In genomic region chr6:88840211-88840610, GRCm38 (mm10) we compare ENCODE assay signal across 11 mouse cellular contexts. TPM values are rescaled to one million over a fixed set of nuclear protein-coding genes. Genes with fewer than 3 reads are reported as not detected.
DNase-seq lines count a peak whose midpoint lies in the region; ATAC-seq lines count a peak whose summit lies in the region.
"Had no signal": no experiment of that assay in that cellular context is flagged by ENCODE, and none has a peak within 500 bp of the region (broad histone marks: within the 10 kb centered on the region; RNA-seq: fewer than 3 reads in every experiment).

No protein-coding gene starts in this region.

- H3K27me3 ChIP-seq in heart, embryonic 13.5 days (replicated peaks): no peaks in the 10 kb centered on the region
- H3K27me3 ChIP-seq in neural tube, embryonic 12.5 days (replicated peaks): no peaks in the 10 kb centered on the region
- H3K27me3 ChIP-seq in limb, embryonic 13.5 days: no peaks in the 10 kb centered on the region
- no peaks in the 10 kb centered on the region for H3K27me3 ChIP-seq in neural tube, embryonic 15.5 days (replicated peaks)

- H3K4me2 ChIP-seq in heart, embryonic 13.5 days: peak overlapping the region; percentile 85
- H3K4me2 ChIP-seq in neural tube, embryonic 12.5 days (replicated peaks): peak overlapping the region; percentile 84; the same call in 1 of the 2 replicates
- peak overlapping the region; percentile 89; the same call in 1 of the 2 replicates for H3K4me2 ChIP-seq in limb, embryonic 13.5 days (replicated peaks)
- H3K4me2 ChIP-seq in neural tube, embryonic 15.5 days: peak overlapping the region; percentile 82

- H3K4me3 ChIP-seq in heart, embryonic 13.5 days: peak overlapping the region; percentile 95
- H3K4me3 ChIP-seq in neural tube, embryonic 12.5 days: no peak overlapping the region
- H3K4me3 ChIP-seq in limb, embryonic 13.5 days: peak overlapping the region; percentile 82; the same call in 1 of the 2 replicates
- H3K4me3 ChIP-seq in neural tube, embryonic 15.5 days (replicated peaks): no peak overlapping the region

- peaks cover 28% of the 10 kb centered on the region for H3K4me1 ChIP-seq in heart, embryonic 13.5 days
- H3K4me1 ChIP-seq in neural tube, embryonic 12.5 days: peaks cover 23% of the 10 kb centered on the region
- peaks cover 27% of the 10 kb centered on the region for H3K4me1 ChIP-seq in limb, embryonic 13.5 days
- peaks cover 38% of the 10 kb centered on the region for H3K4me1 ChIP-seq in neural tube, embryonic 15.5 days

- ATAC-seq in heart, embryonic 13.5 days (ENCODE audit: extremely low read depth, insufficient number of reproducible peaks, low FRiP score, low TSS enrichment): no peak
- ATAC-seq in neural tube, embryonic 12.5 days (ENCODE audit: low FRiP score, low read depth): no peak
- no peak for ATAC-seq in limb, embryonic 13.5 days (ENCODE audit: low FRiP score, low read depth)
- no peak for ATAC-seq in neural tube, embryonic 15.5 days (ENCODE audit: low FRiP score)

- no peak overlapping the region for H3K27ac ChIP-seq in heart, embryonic 13.5 days (replicated peaks)
- H3K27ac ChIP-seq in neural tube, embryonic 12.5 days: no peak overlapping the region
- no peak overlapping the region for H3K27ac ChIP-seq in limb, embryonic 13.5 days
- no peak overlapping the region for H3K27ac ChIP-seq in neural tube, embryonic 15.5 days (replicated peaks)

- intact Hi-C loops in heart, postnatal 14 days (cut with DNase I): no loop called here

- no peaks in the 10 kb centered on the region for H3K9me3 ChIP-seq in heart, embryonic 13.5 days
- H3K9me3 ChIP-seq in neural tube, embryonic 12.5 days: no peaks in the 10 kb centered on the region
- no peaks in the 10 kb centered on the region for H3K9me3 ChIP-seq in limb, embryonic 13.5 days
- no peaks in the 10 kb centered on the region for H3K9me3 ChIP-seq in neural tube, embryonic 15.5 days (replicated peaks)

- no peak for DNase-seq in heart, postnatal 14 days
- no peak for DNase-seq in neural tube, embryonic 10.5 days (ENCODE audit: extremely low spot score, low spot score)
- no peak for DNase-seq in ovary, postnatal 10 days (ENCODE audit: low spot score)
- DNase-seq in lung, postnatal 10 days: no peak
- DNase-seq: adrenal gland, adult 2 months; kidney, adult 8-10 months; thymus, postnatal 4 days had no signal

- H3K9ac ChIP-seq in heart, embryonic 13.5 days: peak overlapping the region; percentile 93; the same call in 1 of the 2 replicates
- no peak overlapping the region for H3K9ac ChIP-seq in neural tube, embryonic 12.5 days
- H3K9ac ChIP-seq in limb, embryonic 13.5 days: no peak overlapping the region
- H3K9ac ChIP-seq in neural tube, embryonic 15.5 days (replicated peaks): no peak overlapping the region

- peaks cover 46% of the 10 kb centered on the region for H3K36me3 ChIP-seq in heart, embryonic 13.5 days
- H3K36me3 ChIP-seq in neural tube, embryonic 12.5 days: peaks cover 58% of the 10 kb centered on the region
- H3K36me3 ChIP-seq in limb, embryonic 13.5 days: peaks cover 48% of the 10 kb centered on the region
- H3K36me3 ChIP-seq in neural tube, embryonic 15.5 days: peaks cover 53% of the 10 kb centered on the region

- 74% methylated on average over 3 of the region's 3 CpGs for WGBS in heart, embryonic 13.5 days
- 72% methylated on average over 3 of the region's 3 CpGs for WGBS in neural tube, embryonic 12.5 days
- WGBS in limb, embryonic 13.5 days: 70% methylated on average over 3 of the region's 3 CpGs
- 78% methylated on average over 3 of the region's 3 CpGs for WGBS in neural tube, embryonic 15.5 days

RNA-seq across cellular contexts. Expression of gene Abtb1, which starts 1.6 kb away (rescaled TPM):
- 23.7 and 26.0 TPM in 2 replicates for polyA plus RNA-seq in heart, embryonic 13.5 days (2015; fragmentation: Nextera tagmentation; extraction: Ambion mirVana)
- 10 to 100 TPM; 23.4 to 24.3 TPM for total RNA-seq in heart, postnatal 14 days (2021)
- polyA plus RNA-seq in neural tube, embryonic 12.5 days (2016; fragmentation: Nextera tagmentation; extraction: Ambion mirVana): 37.3 and 38.2 TPM in 2 replicates
- 28.0 and 30.2 TPM in 2 replicates for polyA plus RNA-seq in limb, embryonic 13.5 days (2015; fragmentation: Nextera tagmentation; extraction: Ambion mirVana)
- polyA plus RNA-seq in neural tube, embryonic 15.5 days (2015; fragmentation: Nextera tagmentation; extraction: Ambion mirVana): 42.4 and 45.4 TPM in 2 replicates

RNA-seq across cellular contexts. Expression of gene Podxl2, which starts 34.6 kb away (rescaled TPM):
- polyA plus RNA-seq in heart, embryonic 13.5 days (2015; fragmentation: Nextera tagmentation; extraction: Ambion mirVana): 44.1 and 46.1 TPM in 2 replicates
- 10 to 100 TPM; 26.7 to 27.4 TPM for total RNA-seq in heart, postnatal 14 days (2021)
- 362 and 381 TPM in 2 replicates for polyA plus RNA-seq in neural tube, embryonic 12.5 days (2016; fragmentation: Nextera tagmentation; extraction: Ambion mirVana)
- 108 and 114 TPM in 2 replicates for polyA plus RNA-seq in limb, embryonic 13.5 days (2015; fragmentation: Nextera tagmentation; extraction: Ambion mirVana)
- polyA plus RNA-seq in neural tube, embryonic 15.5 days (2015; fragmentation: Nextera tagmentation; extraction: Ambion mirVana): 504 and 640 TPM in 2 replicates

RNA-seq across cellular contexts. Expression of gene Mcm2, which starts 58.4 kb away (rescaled TPM):
- 98.1 and 98.3 TPM in 2 replicates for polyA plus RNA-seq in heart, embryonic 13.5 days (2015; fragmentation: Nextera tagmentation; extraction: Ambion mirVana)
- 10 to 100 TPM; 11.0 to 15.4 TPM for total RNA-seq in heart, postnatal 14 days (2021)
- 120 and 127 TPM in 2 replicates for polyA plus RNA-seq in neural tube, embryonic 12.5 days (2016; fragmentation: Nextera tagmentation; extraction: Ambion mirVana)
- polyA plus RNA-seq in limb, embryonic 13.5 days (2015; fragmentation: Nextera tagmentation; extraction: Ambion mirVana): 144 and 146 TPM in 2 replicates
- polyA plus RNA-seq in neural tube, embryonic 15.5 days (2015; fragmentation: Nextera tagmentation; extraction: Ambion mirVana): 20.5 and 52.5 TPM in 2 replicates

Comparison
In these comparisons a context has a peak if more than half of its experiments do, and no peak if none do; other contexts are left out.
1. H3K4me3 ChIP-seq: peak in heart, embryonic 13.5 days (single experiment) and limb, embryonic 13.5 days (single experiment); none in neural tube, embryonic 12.5 days (single experiment) and neural tube, embryonic 15.5 days (single experiment).
2. Peak in every context shown above with its lines, with median percentiles within 50 percentile points of each other: H3K4me2 ChIP-seq.